Mouse (Mus musculus) E14TG2a.4 (cell line): ENCODE data around the gene Haghl.

Source experiments
- H3K27me3 ChIP-seq: 2 replicates; pipeline ENCODE4 v1.6.1; 2014; ENCODE audit warnings: low read length, control low read depth; ENCODE audit not compliant: insufficient read depth
- H3K36me3 ChIP-seq: 2 replicates; pipeline ENCODE4 v1.6.1; 2014; ENCODE audit warnings: low read length, control low read depth; ENCODE audit not compliant: insufficient read depth
- H3K4me1 ChIP-seq: replicated peaks from 2 replicates; pipeline ENCODE4 v1.6.1; 2014; ENCODE audit warnings: low read depth, low read length, control low read depth
- H3K4me3 ChIP-seq: replicated peaks from 2 replicates; pipeline ENCODE4 v1.5.1; 2014; ENCODE audit warnings: mild to moderate bottlenecking, low read length
- H3K9me3 ChIP-seq: 2 replicates; pipeline ENCODE4 v1.6.1; 2014; ENCODE audit warnings: low read length, control low read depth
- CTCF ChIP-seq: conservative IDR thresholded peaks from 2 replicates; pipeline ENCODE4 v1.5.1; 2014; ENCODE audit warnings: low read length
- NANOG ChIP-seq: IDR thresholded peaks from 2 replicates; pipeline ENCODE4 v1.6.1; 2014; ENCODE audit warnings: borderline replicate concordance, low read length, mixed read lengths
- POU5F1 ChIP-seq: IDR thresholded peaks from 2 replicates; pipeline ENCODE4 v1.6.1; 2014; ENCODE audit warnings: low read length, borderline replicate concordance

Haghl gene

DNA sequence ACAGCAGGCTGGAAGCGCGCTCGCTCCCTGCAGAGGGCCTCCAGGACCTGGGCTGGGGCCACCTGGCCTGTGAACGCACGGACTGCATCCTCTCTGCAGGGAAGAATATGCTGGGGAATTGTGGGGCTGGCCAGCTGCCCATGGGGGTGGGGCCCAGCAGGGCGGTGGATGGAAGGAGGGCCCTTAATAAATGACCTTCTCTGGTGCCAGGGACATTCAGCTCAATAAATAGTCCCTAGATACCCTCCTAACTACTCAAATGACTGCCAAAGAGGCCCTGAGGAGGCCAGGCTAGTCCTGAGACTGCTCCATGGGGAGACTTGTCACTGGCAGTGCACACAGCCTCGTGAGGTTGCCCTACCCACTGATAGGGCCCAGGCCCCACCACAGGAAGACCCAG is 2.4 kb downstream of the Haghl start:
- H3K36me3 ChIP-seq, result peaks cover 74% of the 10 kb centered on the region
- TF ChIP-seq POU5F1 (no peak), NANOG (no peak), CTCF (no peak)
- peaks cover 29% of the 10 kb centered on the region for H3K4me1 ChIP-seq
- H3K4me3 ChIP-seq, result no peak overlapping the region
- no peaks in the 10 kb centered on the region for H3K9me3 ChIP-seq
- no peaks in the 10 kb centered on the region for H3K27me3 ChIP-seq

DNA sequence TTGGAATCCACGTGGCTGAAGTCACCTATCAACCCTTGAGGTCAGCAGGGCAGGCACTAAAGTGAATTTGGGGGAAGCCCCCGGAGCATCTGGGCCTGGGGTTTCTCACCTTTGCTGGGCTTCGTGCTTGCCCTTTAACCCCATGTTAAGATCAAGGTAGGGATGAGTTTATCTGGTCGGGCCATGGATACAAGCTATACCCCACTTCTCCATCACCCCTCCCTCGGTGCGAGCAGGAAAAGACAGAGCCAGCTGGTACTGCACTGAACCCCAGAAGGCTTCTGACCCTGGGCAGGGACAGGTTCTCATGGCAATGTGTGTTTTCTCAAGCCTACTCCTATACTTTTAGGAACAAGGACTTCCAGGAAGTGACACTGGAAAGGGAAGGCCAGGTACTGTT is 4.1 kb downstream of the Haghl start:
- H3K9me3 ChIP-seq, result no peaks in the 10 kb centered on the region

DNA sequence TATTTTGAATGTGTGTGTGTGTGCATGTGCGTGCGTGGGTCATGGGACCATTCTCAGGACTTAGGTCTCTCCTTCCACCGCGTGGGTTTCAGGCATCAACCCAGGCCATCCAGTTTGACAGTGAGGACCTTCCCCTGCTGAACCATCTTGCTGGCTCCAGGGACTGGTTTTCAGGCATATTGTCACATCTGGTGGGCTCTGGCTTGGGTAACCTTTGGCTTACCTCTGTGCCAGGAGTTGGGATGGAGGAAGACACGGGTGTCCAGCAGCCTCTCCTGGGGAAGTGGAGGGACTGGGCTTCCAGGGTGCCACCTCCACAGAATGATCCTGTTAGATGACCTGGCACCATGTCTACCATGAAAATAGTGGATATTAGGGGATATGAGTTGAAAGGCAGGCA is 7.5 kb downstream of the Haghl start:
- peaks cover 48% of the 10 kb centered on the region for H3K4me1 ChIP-seq
- peaks cover 73% of the 10 kb centered on the region for H3K36me3 ChIP-seq
- H3K27me3 ChIP-seq, result no peaks in the 10 kb centered on the region
- TF ChIP-seq NANOG (no peak), CTCF (no peak), POU5F1 (no peak)
- H3K4me3 ChIP-seq, result no peak overlapping the region
- no peaks in the 10 kb centered on the region for H3K9me3 ChIP-seq

More for the DNA sequence above, 4.1 kb downstream of the Haghl start:
- Histone ChIP-seq H3K27me3 (no peaks in the 10 kb centered on the region), H3K36me3 (peaks cover 79% of the 10 kb centered on the region), H3K4me1 (peaks cover 39% of the 10 kb centered on the region), H3K4me3 (no peak overlapping the region)
- TF ChIP-seq POU5F1 (no peak), CTCF (no peak), NANOG (no peak)

DNA sequence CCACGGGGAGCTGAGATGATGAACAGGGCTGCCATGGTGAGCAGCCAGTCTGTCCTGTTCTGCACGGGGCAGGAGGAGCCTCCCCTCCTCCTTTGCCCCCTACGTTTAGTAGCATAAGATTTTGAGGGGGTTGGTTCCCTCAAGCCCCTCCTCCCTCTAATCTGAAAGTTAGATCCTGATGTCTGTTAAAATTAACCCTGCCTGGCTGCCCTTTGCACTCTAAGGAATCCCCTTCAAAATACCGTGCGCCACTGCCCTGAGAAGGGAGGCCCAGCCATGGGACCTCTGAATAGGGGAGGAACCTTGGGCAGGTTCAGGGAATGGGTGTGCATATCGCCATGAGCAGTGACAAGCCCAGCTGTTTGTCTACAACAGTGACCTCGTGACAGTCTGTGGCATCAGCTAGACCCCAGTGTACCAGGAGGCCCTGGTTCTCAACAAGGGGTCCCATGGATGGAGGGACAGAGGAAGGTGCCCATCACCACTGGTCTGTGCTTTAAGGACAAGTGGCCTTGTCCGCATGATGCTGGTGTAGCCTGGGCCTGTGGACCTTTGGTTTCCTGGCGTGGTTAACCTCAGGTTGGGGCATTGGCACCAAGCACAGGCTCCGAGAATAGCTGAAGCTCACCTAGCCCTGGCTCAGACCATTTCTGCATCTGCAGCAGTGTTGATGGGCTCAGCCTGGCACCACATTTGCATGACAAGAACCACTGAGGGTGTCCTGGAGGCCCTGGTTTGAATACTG is 10.0 kb downstream of the Haghl start:
- Histone ChIP-seq H3K36me3 (peaks cover 49% of the 10 kb centered on the region), H3K4me3 (no peak overlapping the region), H3K27me3 (no peaks in the 10 kb centered on the region), H3K9me3 (no peaks in the 10 kb centered on the region), H3K4me1 (peaks cover 47% of the 10 kb centered on the region)
- no peak for TF ChIP-seq CTCF
- TF ChIP-seq POU5F1, result no peak
- no peak for TF ChIP-seq NANOG

DNA sequence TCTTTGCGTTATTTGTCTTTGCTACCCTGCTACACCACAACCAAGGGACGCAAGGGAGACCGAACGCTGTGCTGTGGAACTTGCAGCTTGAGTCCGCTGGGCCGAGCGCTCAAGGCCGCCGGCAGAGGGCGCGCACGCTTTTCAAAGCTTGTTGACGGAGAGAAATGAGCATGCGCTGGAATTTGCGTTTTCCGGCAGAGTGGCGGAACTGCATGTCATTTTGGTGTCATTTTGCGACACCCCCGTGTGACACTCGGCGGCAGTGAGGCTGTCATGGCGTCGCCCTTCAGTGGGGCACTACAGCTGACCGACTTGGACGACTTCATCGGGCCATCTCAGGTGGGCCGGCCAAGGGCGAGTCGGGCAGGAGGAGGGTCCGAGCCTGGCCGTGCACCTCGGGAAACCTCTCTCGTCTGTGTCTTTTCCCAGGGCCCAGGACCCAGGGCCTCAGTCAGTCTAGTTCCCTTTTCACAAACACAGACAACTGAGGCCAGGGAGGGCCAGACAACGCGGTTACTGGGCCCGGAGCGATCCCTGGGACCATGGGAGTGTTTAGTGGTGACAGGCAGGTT is 11.8 kb downstream of the Haghl start, which contains the start of gene Narfl:
Gene Narfl, plus strand, starts transcription at position 228 of the 572 bp plus-strand sequence.
- H3K27me3 ChIP-seq, result 0 out of 2 replicates have a peak, but pooled peaks cover 6% of the 10 kb centered on the region
- TF ChIP-seq CTCF, result peak; percentile 84
- TF ChIP-seq POU5F1, result no peak
- no peaks in the 10 kb centered on the region for H3K9me3 ChIP-seq
- H3K36me3 ChIP-seq, result peaks cover 30% of the 10 kb centered on the region
- peaks cover 44% of the 10 kb centered on the region for H3K4me1 ChIP-seq
- peak within 1 kb of the TSS; percentile 94 for H3K4me3 ChIP-seq

DNA sequence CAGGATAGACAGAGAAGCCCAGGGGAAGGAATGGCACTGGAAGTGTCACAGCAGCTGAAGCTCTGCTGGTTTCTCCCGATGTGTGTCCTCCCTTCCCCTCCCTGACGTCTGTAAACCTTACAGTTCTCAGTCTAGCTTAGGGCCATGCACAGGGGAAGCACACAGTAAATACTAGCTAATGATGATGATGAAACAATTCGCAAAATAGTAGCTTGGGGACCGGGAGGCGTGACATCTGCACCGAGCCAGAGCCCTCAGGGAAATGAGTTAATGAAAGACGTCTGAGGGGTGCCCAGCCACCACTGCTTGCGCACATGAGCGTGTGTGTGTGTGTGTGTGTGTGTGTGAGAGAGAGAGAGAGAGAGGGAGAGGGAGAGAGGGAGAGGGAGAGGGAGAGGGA is 16.1 kb downstream of the Haghl start:
- no peak for TF ChIP-seq CTCF
- no peak for TF ChIP-seq NANOG
- TF ChIP-seq POU5F1, result no peak
- Histone ChIP-seq H3K27me3 (peaks cover 8% of the 10 kb centered on the region; the same call in 1 of the 2 replicates), H3K36me3 (no peaks in the 10 kb centered on the region), H3K4me1 (peaks cover 16% of the 10 kb centered on the region), H3K4me3 (no peak overlapping the region), H3K9me3 (no peaks in the 10 kb centered on the region)

DNA sequence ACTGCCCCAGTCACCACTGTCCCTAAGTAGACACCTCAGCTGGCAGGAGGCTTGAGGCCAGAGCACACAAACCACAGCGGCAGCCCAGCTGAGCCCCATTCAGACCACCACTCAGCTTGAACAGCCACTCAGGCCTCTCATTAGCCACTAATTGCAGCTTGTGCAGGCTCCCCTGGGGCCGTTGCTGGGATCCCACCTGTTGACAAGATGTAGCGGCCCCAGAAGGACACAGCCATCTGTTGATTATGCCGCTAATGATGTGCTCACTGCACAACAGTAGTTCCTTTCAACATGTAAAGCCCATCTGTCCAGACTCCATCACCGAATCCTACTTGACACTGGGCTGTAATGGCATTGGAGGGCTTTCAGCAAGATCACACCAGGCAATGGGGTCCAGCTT is 19.6 kb downstream of the Haghl start:
- Histone ChIP-seq H3K36me3 (no peaks in the 10 kb centered on the region), H3K4me3 (no peak overlapping the region), H3K4me1 (peaks cover 33% of the 10 kb centered on the region), H3K27me3 (peaks cover 8% of the 10 kb centered on the region; the same call in 1 of the 2 replicates), H3K9me3 (no peaks in the 10 kb centered on the region)
- TF ChIP-seq CTCF, result no peak
- no peak for TF ChIP-seq POU5F1
- TF ChIP-seq NANOG, result no peak

DNA sequence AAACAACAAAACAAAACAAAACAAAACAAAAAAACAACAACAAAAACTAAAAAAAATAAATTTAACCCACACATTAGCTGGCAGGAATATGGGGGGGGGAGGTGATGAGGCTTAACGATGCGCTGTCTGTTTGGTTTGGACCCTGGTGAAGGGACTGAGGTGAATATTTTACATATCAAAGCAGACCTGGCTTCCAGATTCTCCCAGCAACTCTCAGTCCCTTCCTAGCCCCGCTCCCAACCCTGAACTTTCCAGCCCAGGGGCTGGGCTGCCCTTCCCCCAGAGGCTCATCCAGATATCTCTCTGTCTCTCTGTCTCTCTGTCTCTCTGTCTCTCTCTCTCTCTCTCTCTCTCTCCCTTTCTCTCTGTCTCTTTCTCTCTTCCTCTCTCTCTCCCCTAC is 22.9 kb downstream of the Haghl start:
- no peak for TF ChIP-seq NANOG
- no peak for TF ChIP-seq CTCF
- TF ChIP-seq POU5F1, result no peak
- Histone ChIP-seq H3K4me1 (peaks cover 65% of the 10 kb centered on the region), H3K27me3 (peaks cover 2% of the 10 kb centered on the region; the same call in 1 of the 2 replicates), H3K9me3 (no peaks in the 10 kb centered on the region), H3K36me3 (no peaks in the 10 kb centered on the region), H3K4me3 (no peak overlapping the region)
